Mouse (Mus musculus) lung, postnatal 10 days (tissue): ENCODE measurements around the gene Cdk15.

Source experiments
- DNase-seq: peaks from one replicate; pipeline ENCODE4 v3.0.0; 2021

The Cdk15 gene

DNA sequence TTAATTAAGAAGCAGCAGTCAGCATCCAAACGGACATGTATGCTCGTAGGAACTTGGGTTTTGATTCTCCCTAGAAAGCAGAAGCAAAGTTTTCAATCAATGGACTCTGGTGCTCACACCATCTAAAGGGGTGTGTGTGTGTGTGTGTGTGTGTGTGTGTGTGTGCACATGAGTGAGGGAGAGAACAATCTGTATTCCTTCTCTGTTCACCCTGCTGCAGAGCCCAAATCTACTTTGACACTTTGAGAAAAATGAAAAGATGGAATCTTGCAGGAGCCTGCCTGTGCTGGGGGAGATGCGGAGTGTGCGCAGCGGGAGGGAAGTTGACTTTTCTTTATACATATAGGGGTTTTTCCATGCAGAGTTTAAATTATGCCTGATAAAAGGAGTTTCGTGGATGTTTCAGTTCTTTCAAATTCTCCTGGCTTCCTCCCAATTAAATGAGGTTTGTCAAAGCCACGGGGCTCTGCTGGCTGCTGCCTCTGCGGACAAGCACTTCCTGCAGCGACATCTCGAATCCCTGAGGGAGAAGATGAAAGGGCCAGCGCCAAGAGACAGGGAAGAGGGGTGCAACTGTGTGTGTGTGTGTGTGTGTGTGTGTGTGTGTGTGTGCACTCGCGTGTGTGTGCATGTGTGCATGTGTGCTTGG lies 76.2 kb downstream of the Cdk15 start:
- peak; percentile 19 for DNase-seq

DNA sequence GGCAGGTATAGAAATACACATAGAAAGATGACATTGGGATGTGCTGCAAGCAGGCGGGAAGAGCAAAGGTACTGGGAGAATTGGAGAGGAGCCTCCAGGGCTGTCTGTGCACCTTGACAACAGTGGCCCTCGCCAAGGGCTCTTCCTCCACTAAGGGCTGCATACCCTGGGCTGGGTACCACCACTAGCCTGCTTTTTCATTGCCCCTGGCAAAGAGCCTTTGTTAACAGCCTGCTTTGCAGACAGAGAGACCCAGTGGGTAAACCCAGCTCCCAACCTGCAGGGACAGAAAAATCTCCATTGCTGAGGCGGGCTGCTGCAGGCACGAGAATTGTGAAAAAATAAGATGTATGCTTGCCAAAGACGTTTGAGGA lies 76.7 kb downstream of the Cdk15 start:
- DNase-seq = no peak

DNA sequence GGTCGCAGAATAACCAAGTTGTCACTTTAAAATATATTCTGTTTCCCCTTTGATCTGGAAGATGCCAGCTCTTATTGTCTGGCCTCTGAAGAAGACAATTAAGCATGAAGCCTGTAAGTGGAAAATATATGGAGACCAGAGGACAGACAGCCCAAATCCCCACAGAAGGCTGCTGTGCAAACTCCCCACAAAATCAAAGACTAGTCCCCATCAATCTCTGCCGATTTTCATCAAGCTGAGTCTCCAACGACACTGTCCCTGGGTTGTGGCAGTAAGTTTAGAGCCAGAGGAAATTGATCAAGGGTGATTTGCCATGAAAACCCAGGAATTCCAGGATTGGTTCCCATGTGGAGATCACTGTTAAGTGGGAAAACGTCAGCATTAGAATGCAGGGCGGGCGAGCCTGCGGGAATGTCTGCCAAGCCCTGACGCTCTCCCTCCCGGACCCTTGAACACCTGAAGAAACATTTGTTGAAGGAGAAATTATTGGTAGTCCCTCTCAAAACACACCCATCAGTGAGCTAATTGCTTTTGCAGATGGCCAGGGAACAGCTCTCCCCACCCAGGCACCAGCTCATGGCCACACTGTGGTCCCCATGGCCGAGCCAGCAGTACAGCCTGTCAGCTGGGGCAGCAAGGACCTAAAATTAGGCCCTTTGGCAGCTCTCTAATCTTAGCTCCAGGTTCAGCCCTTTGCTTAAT lies 77.3 kb downstream of the Cdk15 start:
- no peak for DNase-seq

DNA sequence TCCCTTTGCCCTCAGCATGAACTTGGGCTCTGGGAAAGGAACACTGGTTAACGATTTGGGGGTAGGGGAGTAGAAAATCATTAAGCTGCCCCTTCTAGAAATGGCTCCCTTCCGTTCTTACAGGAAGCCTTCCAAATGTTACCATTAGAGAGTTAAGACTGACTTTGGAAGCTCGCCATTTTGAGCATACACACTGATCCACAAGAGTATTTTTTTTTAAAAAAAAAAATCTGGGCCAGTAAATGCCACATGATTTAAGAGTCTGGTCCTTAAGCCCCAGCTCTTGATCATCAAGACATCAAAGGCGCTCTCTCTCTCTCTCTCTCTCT lies 77.8 kb downstream of the Cdk15 start:
- no peak for DNase-seq

DNA sequence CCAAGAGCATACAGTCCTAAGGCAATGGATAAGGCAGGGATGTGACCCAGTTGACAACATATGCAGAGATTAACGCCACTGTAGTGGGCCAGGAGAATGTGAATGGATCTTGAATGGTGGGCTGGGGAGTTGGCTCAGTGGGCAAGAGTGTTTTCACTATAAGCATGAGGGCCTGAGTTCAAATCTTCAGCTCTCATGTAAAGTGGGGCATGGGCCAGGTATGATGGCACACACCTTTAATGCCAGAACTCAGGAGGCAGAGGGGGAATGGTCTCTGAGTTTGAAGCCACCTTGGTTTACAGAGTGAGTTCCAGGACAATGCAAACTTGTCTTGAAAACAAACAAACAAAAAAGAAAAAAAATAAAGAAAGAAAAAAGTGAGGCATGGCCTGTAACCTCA lies 79.5 kb downstream of the Cdk15 start:
- no peak for DNase-seq

DNA sequence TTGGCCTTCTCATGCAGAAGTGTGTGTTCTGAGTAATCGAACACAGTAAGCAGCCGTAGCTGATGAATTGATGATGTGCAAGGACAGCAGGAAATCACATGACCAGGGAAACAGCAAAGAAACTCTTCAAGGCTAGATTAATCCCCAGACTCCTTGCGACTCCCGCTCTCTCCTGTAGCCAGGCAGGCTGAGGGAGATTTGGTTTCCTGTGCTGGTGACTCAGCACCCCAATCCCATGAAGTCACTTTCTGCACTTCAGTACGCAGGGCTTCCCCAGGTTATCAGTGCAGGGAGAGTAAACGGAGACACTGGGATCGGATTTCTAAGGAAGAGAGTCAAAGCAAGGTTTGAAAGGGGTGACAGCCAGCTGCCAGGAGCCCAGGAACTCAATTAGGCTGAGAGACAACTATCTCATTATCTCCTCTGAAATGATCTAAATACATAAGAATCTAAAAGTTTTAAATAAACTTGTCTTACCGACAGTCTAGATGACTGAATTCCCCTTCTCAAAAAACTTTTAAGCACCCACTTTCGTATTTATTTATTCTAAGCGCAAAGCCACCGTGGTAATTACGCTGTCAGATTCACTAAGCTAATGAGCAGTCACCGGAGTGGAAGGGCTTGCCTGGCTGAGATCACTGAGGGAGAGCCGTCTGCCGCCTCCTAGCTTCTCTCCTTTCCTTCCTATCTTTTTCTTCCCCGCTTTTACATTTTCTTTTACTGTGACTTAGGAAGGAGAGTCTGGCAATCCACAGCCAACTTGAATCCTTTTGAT lies 84.3 kb downstream of the Cdk15 start:
- DNase-seq = no peak

DNA sequence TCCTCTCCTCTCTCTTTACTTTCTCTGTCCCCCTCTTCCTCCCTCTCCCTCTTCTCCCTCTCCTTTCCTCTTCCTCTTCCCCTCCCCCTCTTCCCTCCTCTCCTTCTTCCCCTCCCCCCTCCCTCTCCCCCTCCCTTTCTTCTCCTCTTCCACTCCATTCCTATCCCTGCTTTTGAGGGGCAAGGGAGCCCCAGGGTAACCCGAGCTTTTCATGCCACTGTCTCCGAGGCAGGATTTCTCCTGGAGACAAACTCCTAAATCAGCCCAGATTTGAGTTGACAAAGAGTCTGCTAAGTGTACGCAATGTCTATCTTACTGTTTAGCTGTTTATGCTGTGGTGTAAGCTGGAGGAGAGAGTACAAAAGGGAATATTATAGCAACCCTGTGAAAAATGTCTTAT lies 85.0 kb downstream of the Cdk15 start:
- DNase-seq = no peak

DNA sequence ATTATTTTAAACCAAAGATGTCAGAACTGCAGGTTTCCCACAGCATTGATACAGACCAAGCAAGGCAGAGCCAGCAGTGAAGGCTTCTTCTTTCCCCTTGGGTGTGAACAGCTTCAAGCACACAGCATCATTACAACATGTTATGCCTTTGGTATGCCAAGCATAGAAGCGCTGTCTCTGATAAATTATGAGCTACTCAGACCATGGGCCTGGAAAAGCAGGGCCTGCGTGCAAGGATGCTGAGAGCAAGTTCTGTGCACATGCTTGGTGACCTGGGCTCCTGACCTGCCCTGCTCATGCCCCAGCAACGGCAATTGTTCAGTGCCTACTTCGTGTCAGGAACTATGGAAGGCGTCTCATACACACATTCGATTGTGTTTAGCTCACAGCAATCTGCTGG lies 85.4 kb downstream of the Cdk15 start:
- no peak for DNase-seq

DNA sequence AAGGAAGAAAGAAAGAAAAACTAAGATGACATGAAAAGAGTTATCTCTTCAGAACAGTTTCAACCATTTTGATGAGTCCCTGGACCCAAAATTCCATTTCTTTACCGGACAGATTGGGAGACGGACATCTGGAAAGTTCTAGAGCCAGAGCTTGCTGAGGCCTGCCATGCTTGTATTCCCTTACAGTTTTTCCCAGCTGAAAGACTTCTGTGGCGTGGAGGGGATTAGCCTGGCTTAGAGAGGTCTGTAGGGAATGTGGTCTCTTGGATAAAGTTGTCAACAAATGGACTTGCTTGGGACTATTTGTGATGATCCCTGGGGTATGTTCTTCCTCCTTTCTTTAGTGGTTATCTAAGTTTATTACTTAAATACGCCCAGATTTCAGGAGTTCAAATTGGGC lies 96.0 kb downstream of the Cdk15 start:
- DNase-seq = no peak

DNA sequence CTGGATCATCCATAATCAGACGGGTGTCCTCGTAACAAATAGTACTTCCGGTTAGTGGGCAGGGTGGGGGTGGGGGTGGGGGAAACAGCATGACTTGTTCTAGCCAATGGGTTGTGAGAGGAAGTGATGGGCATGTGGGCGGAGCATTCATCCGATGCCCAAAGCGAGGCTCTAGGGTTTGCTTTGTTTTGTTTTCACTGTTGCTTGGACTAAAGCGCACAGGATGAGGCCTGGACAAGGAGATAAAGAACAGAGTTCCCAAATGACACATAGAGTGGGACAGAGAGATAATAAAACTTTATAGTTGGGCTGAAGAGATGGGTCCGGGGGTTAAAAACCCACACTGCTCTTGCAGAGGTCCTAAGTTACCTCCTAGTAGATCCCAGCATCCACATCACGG lies 98.7 kb downstream of the Cdk15 start:
- DNase-seq = no peak

DNA sequence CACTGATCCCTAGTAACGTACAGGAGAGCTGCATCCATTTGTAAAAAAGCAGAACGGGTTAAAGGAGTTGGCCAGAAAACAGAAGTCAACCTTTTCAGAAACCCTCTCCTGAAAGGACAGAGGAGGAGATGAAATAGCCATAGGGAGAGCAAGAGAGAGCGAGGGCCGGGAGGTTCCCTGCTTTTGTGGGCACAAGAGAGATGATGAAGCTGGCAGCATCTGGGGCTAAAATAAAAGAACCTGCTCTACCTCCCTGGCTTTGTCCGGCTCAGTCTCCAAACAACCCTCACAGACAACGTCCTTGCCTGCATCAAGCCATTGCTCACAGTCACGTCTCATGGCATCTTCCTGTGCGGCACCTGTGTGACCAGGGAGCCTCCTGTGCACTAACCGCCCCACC lies 102.4 kb downstream of the Cdk15 start:
- DNase-seq = no peak

DNA sequence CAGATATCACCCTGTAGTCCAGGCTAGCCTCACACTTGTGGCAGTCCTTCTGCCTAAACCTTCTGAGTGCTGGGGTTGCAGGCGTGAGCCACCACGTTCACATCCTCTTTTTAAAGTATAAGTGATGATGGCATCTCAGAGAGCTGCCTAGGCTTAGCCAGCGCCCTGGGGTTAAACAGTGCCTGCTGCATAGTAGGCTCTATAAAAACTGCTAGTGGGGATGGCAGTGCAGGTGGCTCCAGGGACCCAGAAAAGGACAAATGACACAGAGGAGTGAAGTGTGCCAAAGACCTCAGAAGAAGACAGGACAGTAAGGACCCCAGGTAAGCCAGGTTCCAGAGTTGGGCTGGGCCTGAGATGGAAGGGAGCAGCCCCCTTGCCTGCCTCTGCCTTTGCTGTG lies 104.1 kb downstream of the Cdk15 start:
- DNase-seq = no peak

DNA sequence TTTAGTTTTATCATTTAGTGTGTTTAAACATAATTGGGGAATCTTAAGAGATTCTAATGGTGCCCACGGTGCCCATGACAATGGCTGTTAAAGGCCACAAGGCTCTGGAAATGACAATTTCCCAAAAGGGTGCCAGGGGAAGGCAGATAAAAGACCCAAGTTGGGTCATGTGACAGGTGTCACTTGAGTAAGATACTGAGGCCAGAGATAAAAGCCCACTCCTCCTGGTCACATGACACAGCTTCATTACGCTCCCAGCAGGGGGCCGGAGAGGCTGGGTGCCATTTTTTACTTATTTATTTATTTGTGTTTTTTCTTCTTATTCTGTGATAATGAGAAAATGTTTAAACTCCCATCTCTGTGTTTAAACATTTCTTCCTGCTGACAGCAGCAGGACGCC lies 104.8 kb downstream of the Cdk15 start:
- no peak for DNase-seq

DNA sequence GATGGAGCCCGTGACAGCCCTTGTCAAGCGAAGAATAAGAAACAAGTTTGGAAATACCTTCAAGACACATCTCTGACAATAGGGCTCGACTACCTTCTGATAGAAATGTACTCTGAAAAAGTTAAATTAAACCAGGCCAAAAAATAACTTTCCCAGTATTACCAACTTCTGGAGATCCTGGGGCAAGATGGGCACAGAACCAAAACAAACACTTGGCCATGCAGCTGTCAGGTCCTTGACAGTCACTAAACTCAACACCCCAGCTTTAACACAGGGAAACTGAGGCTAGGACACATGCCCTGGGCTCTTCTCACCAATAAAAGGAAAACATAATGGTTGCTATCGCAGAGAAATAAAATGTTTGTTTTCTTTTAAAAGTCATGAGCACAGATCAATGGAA lies 105.3 kb downstream of the Cdk15 start:
- no peak for DNase-seq

DNA sequence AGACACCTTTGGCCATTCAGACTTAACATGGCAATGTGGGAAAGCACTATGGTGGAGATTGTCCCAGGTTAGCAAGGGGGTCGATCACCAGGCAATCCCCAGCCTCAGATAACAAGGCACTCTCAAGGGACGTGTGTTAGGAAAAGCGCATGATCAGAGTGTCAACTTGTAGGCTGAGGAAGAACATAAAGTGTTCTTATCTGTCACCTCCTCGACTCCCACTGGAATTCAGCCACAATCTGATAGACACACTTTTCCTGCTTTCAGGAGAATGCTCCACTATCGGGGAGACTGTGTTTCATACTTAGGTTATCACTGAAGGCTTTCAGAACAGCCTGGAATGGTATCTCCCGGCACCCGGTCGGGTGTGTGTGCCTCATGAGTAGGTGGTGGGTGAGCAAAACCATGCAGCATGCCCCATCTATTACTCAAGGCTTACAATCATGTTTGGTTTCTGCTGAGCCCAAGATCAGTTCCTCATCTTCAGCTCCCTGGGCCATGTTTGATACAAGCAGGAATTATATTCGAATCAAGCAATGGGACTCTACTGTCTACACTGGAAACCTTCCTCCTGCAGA lies 107.8 kb downstream of the Cdk15 start:
- DNase-seq = no peak

DNA sequence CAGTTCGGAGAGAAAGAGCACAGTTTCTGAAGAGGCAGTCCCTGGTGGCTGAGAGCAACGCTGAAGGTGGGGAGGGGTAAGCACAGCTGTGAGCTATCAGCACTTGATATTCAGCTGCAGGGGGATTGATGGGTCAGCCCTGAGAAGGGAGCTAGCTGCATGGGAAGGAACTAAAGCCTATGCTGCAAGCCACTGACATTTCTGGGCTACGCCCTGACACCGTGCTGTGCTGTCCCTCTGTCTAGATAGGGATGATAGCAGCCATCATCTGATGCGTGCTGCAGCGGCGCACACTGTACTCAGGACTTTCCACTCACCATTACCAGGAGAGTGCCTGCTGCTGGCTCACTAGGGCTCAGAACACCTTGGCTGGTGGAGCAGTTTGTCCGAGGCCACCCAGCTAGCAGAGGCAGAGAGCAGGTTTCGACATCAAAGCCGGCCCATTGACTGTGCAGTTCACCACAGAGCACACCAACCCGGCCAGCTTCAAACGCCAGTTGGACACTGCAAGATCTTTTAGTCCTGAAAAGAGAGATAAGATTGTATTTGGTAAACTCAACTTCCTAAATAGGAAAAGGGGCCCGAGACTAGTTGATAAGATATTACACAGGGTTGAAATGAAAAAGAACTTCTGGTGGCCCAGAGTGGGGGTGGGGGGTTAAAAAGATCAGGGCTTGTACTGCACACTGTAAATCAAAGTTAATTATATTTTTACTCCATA lies 111.4 kb downstream of the Cdk15 start:
- no peak for DNase-seq

DNA sequence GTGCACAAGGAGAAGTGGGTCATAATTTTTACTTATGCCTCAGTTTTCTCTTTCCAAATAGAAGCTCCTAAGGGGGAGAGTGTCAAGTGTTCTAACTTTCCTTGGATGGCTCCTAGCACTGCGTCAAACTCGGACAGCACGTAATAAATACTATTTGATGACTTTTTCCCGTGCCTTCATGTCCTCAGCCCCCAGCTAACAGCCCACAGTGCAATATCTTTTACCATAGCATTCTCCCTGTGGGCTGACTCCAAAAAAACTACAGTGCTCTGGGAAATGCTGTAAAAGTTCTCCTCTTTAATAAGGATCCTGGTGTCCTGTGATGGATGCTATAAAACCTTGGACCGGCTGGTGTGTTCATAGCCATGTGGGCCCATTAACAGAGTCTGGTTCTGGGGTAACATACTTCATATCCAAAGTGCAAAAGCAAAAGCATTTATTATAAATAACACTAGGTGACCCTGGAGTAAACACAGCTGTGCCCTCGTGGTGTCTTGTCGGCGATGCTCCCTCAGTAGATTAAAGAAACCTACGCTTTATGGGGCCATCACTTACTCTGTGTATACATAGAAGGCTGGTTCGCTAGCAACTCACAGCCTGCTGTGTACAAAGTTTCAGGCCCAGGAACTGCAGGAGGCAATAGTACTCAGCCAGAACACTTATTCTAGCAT lies 112.1 kb downstream of the Cdk15 start:
- DNase-seq = peak; percentile 53

DNA sequence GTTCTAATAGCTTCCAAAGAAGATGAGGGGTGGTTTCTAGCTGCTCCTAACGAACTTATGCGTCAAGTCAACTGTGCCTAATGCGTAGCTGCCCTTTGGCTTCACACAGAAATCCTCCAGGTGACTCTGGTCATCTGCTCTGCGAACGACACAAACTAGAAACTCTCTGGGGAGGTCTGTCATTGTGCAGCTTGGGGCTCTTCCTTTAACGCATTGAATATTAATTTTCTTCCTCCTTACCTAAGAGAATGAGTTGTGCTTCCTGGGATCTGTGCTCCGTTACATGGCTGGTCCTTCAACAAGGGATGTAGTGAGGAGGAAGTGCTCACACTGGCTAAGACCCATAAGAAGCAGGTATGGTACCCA lies 112.6 kb downstream of the Cdk15 start:
- no peak for DNase-seq

DNA sequence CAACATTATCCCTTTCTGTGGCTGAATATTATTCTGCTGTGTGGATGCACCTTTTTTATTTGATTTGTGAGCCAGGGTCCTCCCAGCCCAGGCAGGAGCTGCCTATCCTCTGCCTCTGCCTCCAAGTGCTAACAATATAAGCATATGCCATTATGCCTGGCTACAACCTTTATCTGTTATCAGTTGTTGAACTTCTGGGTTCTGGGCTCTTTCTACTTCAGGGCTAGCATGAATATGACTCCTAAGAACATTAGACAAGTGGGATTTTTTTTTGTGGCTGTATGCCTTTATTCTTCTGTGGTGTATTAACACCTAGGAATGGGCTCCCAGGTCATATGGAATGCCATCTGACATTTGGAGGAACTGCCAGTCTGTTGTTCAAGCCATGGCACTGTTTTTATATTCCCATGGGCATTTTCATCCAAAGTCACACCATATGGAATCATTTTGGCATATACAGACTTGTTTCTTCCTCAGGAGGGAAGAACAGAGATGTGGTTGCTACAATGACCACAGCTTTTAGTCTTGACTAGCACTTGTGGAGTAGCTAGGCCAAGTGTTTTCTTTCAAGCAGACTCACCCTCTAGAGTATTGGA lies 113.7 kb downstream of the Cdk15 start:
- no peak for DNase-seq

DNA sequence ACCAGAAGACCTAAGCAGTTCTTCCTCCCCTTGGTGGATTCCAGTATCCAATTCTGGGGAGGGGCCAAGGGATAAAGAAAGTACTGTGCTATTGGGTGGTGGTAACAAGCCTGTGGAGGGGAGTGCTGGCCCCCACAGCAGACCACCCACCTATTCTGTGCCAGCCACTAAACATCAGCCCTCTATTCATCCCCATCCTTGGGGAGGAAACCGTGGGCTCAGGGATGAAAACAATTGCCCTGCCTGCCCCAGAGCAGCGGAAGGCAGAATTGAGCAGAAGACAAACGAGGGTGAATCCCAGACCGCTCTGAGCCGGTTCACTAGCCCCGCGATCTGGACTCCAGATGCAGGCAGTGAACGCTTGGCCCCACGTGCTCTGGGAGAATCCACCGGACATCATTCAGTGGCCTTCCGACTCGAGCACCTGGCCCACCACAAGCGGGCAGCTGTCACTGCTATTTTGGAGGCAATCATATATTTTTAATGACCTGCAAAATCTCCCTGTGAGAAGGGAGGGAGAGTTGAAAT lies 119.4 kb downstream of the Cdk15 start:
- no peak for DNase-seq

DNA sequence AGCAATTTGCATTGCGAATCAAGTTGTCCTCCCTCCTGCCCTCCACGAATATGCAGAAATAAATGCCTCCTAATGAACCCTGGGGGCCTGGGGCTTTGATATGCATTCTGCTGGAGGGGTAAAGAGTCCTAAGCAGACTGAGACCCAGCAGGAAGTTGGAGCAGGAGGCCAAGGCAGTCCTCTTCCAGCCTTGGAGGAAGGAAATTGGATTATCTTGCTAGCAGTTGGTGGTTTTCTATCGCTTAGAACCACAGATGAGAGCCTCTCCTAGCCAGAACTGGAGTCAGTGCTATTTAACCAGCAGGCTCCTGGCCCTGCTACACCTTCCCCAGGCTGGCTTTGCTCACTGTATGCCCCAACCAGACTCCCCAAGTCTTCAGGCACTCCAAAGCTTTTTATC lies 119.9 kb downstream of the Cdk15 start:
- no peak for DNase-seq

DNA sequence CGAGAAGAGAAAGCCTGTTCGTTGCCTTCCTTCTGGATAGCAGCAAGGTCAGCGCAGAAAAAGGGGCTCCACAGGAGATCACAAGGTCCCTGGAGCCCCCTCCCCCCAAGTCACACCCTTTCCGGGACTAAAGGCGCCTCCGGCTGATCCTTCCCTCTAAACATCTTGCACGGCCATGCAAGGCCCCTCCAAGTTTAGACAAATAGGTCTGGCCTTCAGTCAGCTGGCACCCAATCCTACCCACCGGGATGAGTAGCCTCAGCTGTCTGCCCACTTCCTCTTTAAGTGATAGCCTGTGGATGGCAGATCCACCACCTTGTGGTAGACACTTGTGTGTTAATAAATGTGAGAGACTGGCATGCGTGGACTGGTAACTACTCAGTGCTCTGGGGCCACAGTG lies 120.6 kb downstream of the Cdk15 start:
- DNase-seq = no peak
